Mouse (Mus musculus): ENCODE data around the gene Cenpm. TPM values are rescaled to one million over a fixed set of nuclear protein-coding genes. Genes with fewer than 3 reads are reported as not detected.
A peak's percentile ranks its signal among the peaks of the same experiment; 100 is the strongest.

The Cenpm gene
- polyA plus RNA-seq, 2 experiments, result 21.6 to 42.1 TPM

DNA sequence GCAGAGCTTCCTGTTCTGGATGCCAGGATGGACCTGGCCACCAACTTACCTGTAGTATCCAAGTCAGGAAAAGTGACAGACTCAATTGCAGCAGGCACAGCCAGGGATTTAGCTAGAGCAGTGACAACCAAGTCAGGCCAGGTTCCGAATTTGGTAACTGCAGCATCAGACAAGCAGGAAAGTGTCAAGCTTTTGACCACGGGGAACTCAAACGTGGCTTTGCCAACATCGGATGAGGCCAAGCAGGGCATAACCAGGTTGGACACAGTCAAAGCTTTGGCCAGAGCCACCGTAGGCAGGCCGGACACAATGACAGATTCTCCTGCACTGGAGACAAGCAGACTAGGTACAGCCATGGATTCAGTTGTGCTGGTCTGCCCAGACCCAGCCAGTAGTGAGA lies 27.7 kb upstream of the Cenpm start:
- no peak overlapping the region for H3K9ac ChIP-seq (replicated peaks)
- ATAC-seq (ENCODE audit: insufficient read depth) (no peak), DNase-seq (ENCODE audit: low read depth in 3 of 3, low spot score in 3 of 3) (no peak)
- WGBS (ENCODE audit: insufficient replicate concordance), result 56% methylated on average over 6 of the region's 6 CpGs
- TF ChIP-seq EP300 (IDR thresholded peaks at IDR 0.05; ENCODE audit: low read depth) (no peak), CTCF (IDR thresholded peaks at IDR 0.05; ENCODE audit: low read depth) (no peak)
- H3K27ac ChIP-seq, result no peak overlapping the region
- H3K9me3 ChIP-seq (ENCODE audit: control insufficient read depth, low read length), result no peaks in the 10 kb centered on the region
- H3K4me1 ChIP-seq (replicated peaks; ENCODE audit: control insufficient read depth in 2 of 2, insufficient read depth in 2 of 2, low read length in 1 of 2), result no peaks in the 10 kb centered on the region
- peaks cover 42% of the 10 kb centered on the region for H3K27me3 ChIP-seq (ENCODE audit: control insufficient read depth, insufficient read depth, low read length)
- no peak overlapping the region for H3K4me3 ChIP-seq (ENCODE audit: insufficient read depth in 1 of 2, low read depth in 2 of 2, low read length in 2 of 2)
- H3K36me3 ChIP-seq (replicated peaks; ENCODE audit: control insufficient read depth, insufficient read depth, low read depth), result no peaks in the 10 kb centered on the region
- H3K4me2 ChIP-seq (ENCODE audit: low read depth), result no peak overlapping the region

DNA sequence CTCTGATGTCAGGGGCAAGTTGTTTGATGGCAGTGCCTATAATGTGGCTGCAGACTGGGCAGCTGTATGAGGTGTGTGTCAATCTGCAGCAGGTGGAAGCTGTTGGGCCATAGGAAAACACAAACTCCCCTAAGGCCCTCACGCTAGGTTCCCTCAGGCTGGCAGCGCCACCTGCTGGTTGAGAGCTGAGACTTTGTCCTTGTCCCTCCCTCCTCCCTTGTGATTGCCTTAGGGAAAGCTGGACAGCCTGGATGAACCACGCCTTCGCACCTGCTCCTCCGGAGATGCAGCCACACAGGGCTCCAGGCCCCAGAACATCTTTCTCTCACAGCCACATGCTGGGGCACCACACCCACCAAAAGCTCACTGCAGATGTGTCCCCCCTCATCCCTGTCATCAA lies 26.7 kb upstream of the Cenpm start:
- ATAC-seq (ENCODE audit: insufficient read depth) (no peak), DNase-seq (ENCODE audit: low read depth in 3 of 3, low spot score in 3 of 3) (peak; percentile 31 to 41 (median 38))
- 9% methylated on average over 5 of the region's 5 CpGs for WGBS (ENCODE audit: insufficient replicate concordance)
- no peak overlapping the region for H3K27ac ChIP-seq
- no peaks in the 10 kb centered on the region for H3K4me1 ChIP-seq (replicated peaks; ENCODE audit: control insufficient read depth in 2 of 2, insufficient read depth in 2 of 2, low read length in 1 of 2)
- no peak overlapping the region for H3K4me2 ChIP-seq (ENCODE audit: low read depth)
- H3K9ac ChIP-seq (replicated peaks), result no peak overlapping the region
- TF ChIP-seq CTCF (IDR thresholded peaks at IDR 0.05; ENCODE audit: low read depth) (peak; percentile 96), EP300 (IDR thresholded peaks at IDR 0.05; ENCODE audit: low read depth) (no peak)
- H3K27me3 ChIP-seq (ENCODE audit: control insufficient read depth, insufficient read depth, low read length), result peaks cover 36% of the 10 kb centered on the region
- H3K36me3 ChIP-seq (replicated peaks; ENCODE audit: control insufficient read depth, insufficient read depth, low read depth), result no peaks in the 10 kb centered on the region
- H3K4me3 ChIP-seq (ENCODE audit: insufficient read depth in 1 of 2, low read depth in 2 of 2, low read length in 2 of 2), result no peak overlapping the region
- H3K9me3 ChIP-seq (ENCODE audit: control insufficient read depth, low read length), result no peaks in the 10 kb centered on the region

DNA sequence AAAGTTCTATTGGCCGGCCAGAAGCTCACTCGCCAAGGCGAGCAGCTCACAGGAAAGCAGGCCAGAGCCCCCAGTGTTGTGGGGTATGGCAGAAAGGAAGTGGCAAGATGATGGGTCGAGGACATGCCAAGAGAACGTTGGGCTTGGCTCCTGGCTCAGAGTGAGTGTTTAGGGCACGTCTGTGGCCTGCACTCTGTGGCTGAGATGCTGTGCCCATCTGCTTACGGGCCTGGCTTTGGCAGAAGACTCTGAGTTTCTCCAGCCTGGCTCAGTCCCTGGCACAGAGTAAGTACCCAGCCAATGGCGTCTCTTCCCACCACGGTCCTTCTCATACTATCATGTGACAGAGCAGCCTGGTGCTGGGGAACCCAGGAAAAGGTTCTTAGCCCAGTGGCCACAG lies 24.2 kb upstream of the Cenpm start:
- DNase-seq (ENCODE audit: low read depth in 3 of 3, low spot score in 3 of 3), result no peak
- no peak overlapping the region for H3K4me2 ChIP-seq (ENCODE audit: low read depth)
- H3K36me3 ChIP-seq (replicated peaks; ENCODE audit: control insufficient read depth, insufficient read depth, low read depth), result no peaks in the 10 kb centered on the region
- H3K9me3 ChIP-seq (ENCODE audit: control insufficient read depth, low read length), result no peaks in the 10 kb centered on the region
- H3K27ac ChIP-seq, result no peak overlapping the region
- H3K9ac ChIP-seq (replicated peaks), result no peak overlapping the region
- no peaks in the 10 kb centered on the region for H3K4me1 ChIP-seq (replicated peaks; ENCODE audit: control insufficient read depth in 2 of 2, insufficient read depth in 2 of 2, low read length in 1 of 2)
- H3K4me3 ChIP-seq (ENCODE audit: insufficient read depth in 1 of 2, low read depth in 2 of 2, low read length in 2 of 2), result no peak overlapping the region
- peaks cover 12% of the 10 kb centered on the region for H3K27me3 ChIP-seq (ENCODE audit: control insufficient read depth, insufficient read depth, low read length)
- no peak for ATAC-seq (ENCODE audit: insufficient read depth)
- WGBS (ENCODE audit: insufficient replicate concordance), result 62% methylated on average over 9 of the region's 9 CpGs
- TF ChIP-seq EP300 (IDR thresholded peaks at IDR 0.05; ENCODE audit: low read depth), result no peak
- TF ChIP-seq CTCF (IDR thresholded peaks at IDR 0.05; ENCODE audit: low read depth), result no peak

DNA sequence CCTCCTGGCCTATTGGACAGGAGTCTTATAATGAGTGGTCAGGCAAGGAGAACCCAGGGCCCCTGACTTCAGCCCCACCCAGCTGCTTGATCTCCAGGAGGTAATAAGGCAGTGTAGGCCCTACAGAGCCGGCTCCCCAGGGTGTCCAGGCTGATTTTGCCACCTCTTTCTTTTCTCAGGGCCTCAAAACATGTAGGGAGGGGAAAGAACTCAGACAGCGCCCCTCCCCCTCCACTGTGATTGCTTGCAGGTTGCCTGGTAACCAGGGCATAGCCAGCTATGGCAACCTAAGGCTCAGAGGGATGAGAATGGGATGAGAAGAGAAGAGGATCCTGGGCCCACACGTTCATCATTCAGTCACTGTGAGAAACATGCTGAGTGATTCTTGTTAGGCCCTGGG lies 23.6 kb upstream of the Cenpm start:
- no peak overlapping the region for H3K27ac ChIP-seq
- no peak for DNase-seq (ENCODE audit: low read depth in 3 of 3, low spot score in 3 of 3)
- no peak overlapping the region for H3K9ac ChIP-seq (replicated peaks)
- H3K36me3 ChIP-seq (replicated peaks; ENCODE audit: control insufficient read depth, insufficient read depth, low read depth), result no peaks in the 10 kb centered on the region
- H3K4me1 ChIP-seq (replicated peaks; ENCODE audit: control insufficient read depth in 2 of 2, insufficient read depth in 2 of 2, low read length in 1 of 2), result no peaks in the 10 kb centered on the region
- no peaks in the 10 kb centered on the region for H3K9me3 ChIP-seq (ENCODE audit: control insufficient read depth, low read length)
- H3K4me2 ChIP-seq (ENCODE audit: low read depth), result no peak overlapping the region
- TF ChIP-seq EP300 (IDR thresholded peaks at IDR 0.05; ENCODE audit: low read depth), result no peak
- WGBS (ENCODE audit: insufficient replicate concordance), result 44% methylated on average over 3 of the region's 3 CpGs
- H3K4me3 ChIP-seq (ENCODE audit: insufficient read depth in 1 of 2, low read depth in 2 of 2, low read length in 2 of 2), result no peak overlapping the region
- ATAC-seq (ENCODE audit: insufficient read depth), result no peak
- H3K27me3 ChIP-seq (ENCODE audit: control insufficient read depth, insufficient read depth, low read length), result peaks cover 6% of the 10 kb centered on the region

DNA sequence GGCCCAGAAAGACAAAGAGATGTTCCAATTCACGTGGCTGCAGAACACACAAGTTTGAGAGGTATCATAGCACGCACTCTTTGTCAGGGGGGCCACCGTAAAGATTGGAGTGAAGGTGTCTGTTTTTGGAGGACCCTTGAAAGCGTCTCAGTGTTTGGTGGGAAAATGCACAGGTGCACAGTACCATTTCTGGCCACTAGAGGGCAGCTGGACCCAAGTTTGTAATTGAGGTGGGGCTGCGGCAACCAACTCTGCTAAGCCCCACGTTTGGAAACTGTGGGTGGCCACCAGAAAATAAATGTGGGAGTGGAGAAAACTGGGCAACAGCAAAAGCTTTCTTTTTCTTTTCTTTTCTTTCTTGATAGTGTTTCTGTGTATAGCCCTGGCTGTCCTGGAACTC lies 21.8 kb upstream of the Cenpm start:
- Histone ChIP-seq H3K9me3 (ENCODE audit: control insufficient read depth, low read length) (no peaks in the 10 kb centered on the region), H3K36me3 (replicated peaks; ENCODE audit: control insufficient read depth, insufficient read depth, low read depth) (no peaks in the 10 kb centered on the region), H3K27me3 (ENCODE audit: control insufficient read depth, insufficient read depth, low read length) (no peaks in the 10 kb centered on the region), H3K9ac (replicated peaks) (no peak overlapping the region), H3K27ac (no peak overlapping the region), H3K4me2 (ENCODE audit: low read depth) (no peak overlapping the region), H3K4me1 (replicated peaks; ENCODE audit: control insufficient read depth in 2 of 2, insufficient read depth in 2 of 2, low read length in 1 of 2) (no peaks in the 10 kb centered on the region), H3K4me3 (ENCODE audit: insufficient read depth in 1 of 2, low read depth in 2 of 2, low read length in 2 of 2) (no peak overlapping the region)
- 10% methylated on average over 6 of the region's 6 CpGs for WGBS (ENCODE audit: insufficient replicate concordance)
- no peak for ATAC-seq (ENCODE audit: insufficient read depth)
- no peak for TF ChIP-seq EP300 (IDR thresholded peaks at IDR 0.05; ENCODE audit: low read depth)
- peak; percentile 94 for TF ChIP-seq CTCF (IDR thresholded peaks at IDR 0.05; ENCODE audit: low read depth)
- DNase-seq (ENCODE audit: low read depth in 3 of 3, low spot score in 3 of 3), result peak in 1 of 3 experiments; percentile 24
